Mouse (Mus musculus): ENCODE results near the gene Spata6.

- no peak for TF ChIP-seq MAX (IDR thresholded peaks at IDR 0.05)
- TF ChIP-seq CEBPB (IDR thresholded peaks at IDR 0.05; ENCODE audit: low read depth) = no peak
- no peak for TF ChIP-seq CTCF (IDR thresholded peaks at IDR 0.05; ENCODE audit: control insufficient read depth, insufficient read depth, insufficient read length)
- no peak for TF ChIP-seq MYOG (IDR thresholded peaks at IDR 0.05; ENCODE audit: control insufficient read depth, extremely low read depth, insufficient read length)
Measured at GRCm38 (mm10) chr4:111803164-111803563, 83.4 kb downstream of the Spata6 start.
